Mouse (Mus musculus): ENCODE data around the gene Hsf2bp.
"Not testable (repeated sequence)": the region's sequence is repeated elsewhere in the genome, so short reads cannot be mapped to it uniquely, and the experiment has no call there.

- TF ChIP-seq CTCF (IDR thresholded peaks at IDR 0.05; ENCODE audit: control insufficient read depth, insufficient read depth, low read length); POLR2A (IDR thresholded peaks at IDR 0.05; ENCODE audit: borderline replicate concordance, control insufficient read depth, low read depth, low read length): not testable (repeated sequence)
Measured at GRCm38 (mm10) chr17:32064762-32065161, 28.6 kb upstream of the Hsf2bp start.

Data from bone marrow, adult 2 months (tissue).